Mouse (Mus musculus): Measurements from ENCODE around the gene Nme8. TPM values are rescaled to one million over a fixed set of nuclear protein-coding genes. Genes with fewer than 3 reads are reported as not detected.

The Nme8 gene
- polyA plus RNA-seq, 1 experiment from 2014 or later: 0.14 TPM

DNA sequence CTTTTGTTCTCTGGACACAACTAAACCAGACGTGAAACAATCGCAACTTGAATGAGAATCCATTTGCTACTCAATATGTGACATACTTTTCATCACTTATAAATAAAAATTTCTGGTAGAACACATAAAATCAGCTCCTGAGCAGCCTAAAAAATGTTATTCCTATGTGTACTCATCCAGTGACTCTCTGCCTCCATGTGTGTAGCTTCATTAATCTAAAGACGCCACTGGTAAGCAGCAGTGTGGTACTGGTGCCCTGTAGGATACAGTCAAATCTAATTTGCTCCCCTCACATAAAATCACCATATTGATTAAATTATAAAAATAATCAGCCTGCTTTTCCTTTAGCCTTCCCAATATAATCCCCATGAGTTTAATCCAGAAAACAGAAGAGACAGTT is 84.6 kb downstream of the Nme8 start:
- H3K27ac ChIP-seq (replicated peaks): no peak overlapping the region
- no peak for ATAC-seq (ENCODE audit: low FRiP score, low read depth)

GRCm38 (mm10) chr13:19612348-19612747 is 85.2 kb downstream of the Nme8 start:
- 0 out of 2 replicates have a peak, but pooled peaks cover 6% of the 10 kb centered on the region for H3K4me1 ChIP-seq (replicated peaks)
- ATAC-seq (ENCODE audit: low FRiP score, low read depth): no peak; the same call in 1 of the 2 replicates
- H3K4me2 ChIP-seq: no peak overlapping the region
- no peaks in the 10 kb centered on the region for H3K27me3 ChIP-seq
- H3K9ac ChIP-seq: no peak overlapping the region
- no peak overlapping the region for H3K4me3 ChIP-seq
- no peak overlapping the region for H3K27ac ChIP-seq (replicated peaks)
- 17% methylated on average over 1 of the region's 1 CpGs for whole genome bisulfite sequencing
- H3K36me3 ChIP-seq: no peaks in the 10 kb centered on the region
- no peaks in the 10 kb centered on the region for H3K9me3 ChIP-seq

More for the DNA sequence above, 84.6 kb downstream of the Nme8 start:
- peaks cover 8% of the 10 kb centered on the region for H3K4me1 ChIP-seq (replicated peaks)
- no peaks in the 10 kb centered on the region for H3K27me3 ChIP-seq
- H3K9ac ChIP-seq: no peak overlapping the region
- no peaks in the 10 kb centered on the region for H3K36me3 ChIP-seq
- no peak overlapping the region for H3K4me3 ChIP-seq
- 35% methylated on average over 3 of the region's 3 CpGs for WGBS
- H3K9me3 ChIP-seq: no peaks in the 10 kb centered on the region
- no peak overlapping the region for H3K4me2 ChIP-seq

- Histone ChIP-seq H3K27ac (replicated peaks) (no peak overlapping the region), H3K4me1 (replicated peaks) (0 out of 2 replicates have a peak, but pooled peaks cover 6% of the 10 kb centered on the region), H3K4me2 (no peak overlapping the region), H3K27me3 (no peaks in the 10 kb centered on the region), H3K4me3 (no peak overlapping the region), H3K36me3 (no peaks in the 10 kb centered on the region), H3K9ac (no peak overlapping the region), H3K9me3 (no peaks in the 10 kb centered on the region)
- no peak for ATAC-seq (ENCODE audit: low FRiP score, low read depth)
Observed at GRCm38 (mm10) chr13:19608120-19608519, 89.5 kb downstream of the Nme8 start.

DNA sequence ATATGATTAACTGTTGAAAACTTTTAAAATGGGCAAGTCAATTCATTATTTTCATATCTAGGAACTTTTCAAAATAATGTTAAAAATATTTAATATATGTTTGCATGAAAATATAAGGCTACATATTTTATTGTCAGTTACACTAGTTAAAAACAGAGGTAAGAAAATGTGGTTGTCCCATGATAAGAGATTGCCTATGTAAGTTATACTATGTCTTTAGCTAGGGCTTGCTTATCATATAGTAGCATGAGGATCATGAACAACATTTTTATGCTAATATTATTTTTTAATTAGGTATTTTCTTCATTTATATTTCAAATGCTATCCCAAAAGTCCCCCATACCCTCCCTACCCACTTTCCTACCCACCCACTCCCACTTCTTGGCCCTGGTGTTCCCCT is 92.7 kb downstream of the Nme8 start:
- Histone ChIP-seq H3K4me2 (no peak overlapping the region), H3K9ac (no peak overlapping the region), H3K27ac (replicated peaks) (no peak overlapping the region), H3K27me3 (no peaks in the 10 kb centered on the region), H3K36me3 (no peaks in the 10 kb centered on the region), H3K4me1 (replicated peaks) (no peaks in the 10 kb centered on the region), H3K4me3 (no peak overlapping the region), H3K9me3 (no peaks in the 10 kb centered on the region)
- ATAC-seq (ENCODE audit: low FRiP score, low read depth): no peak

- Histone ChIP-seq H3K4me1 (replicated peaks) (no peaks in the 10 kb centered on the region), H3K9ac (no peak overlapping the region), H3K4me3 (no peak overlapping the region), H3K27ac (replicated peaks) (no peak overlapping the region), H3K36me3 (no peaks in the 10 kb centered on the region), H3K27me3 (no peaks in the 10 kb centered on the region), H3K9me3 (no peaks in the 10 kb centered on the region), H3K4me2 (no peak overlapping the region)
- no peak for ATAC-seq (ENCODE audit: low FRiP score, low read depth)
- 97% methylated on average over 1 of the region's 1 CpGs for WGBS
Observed at GRCm38 (mm10) chr13:19603719-19604118, 93.9 kb downstream of the Nme8 start.

DNA sequence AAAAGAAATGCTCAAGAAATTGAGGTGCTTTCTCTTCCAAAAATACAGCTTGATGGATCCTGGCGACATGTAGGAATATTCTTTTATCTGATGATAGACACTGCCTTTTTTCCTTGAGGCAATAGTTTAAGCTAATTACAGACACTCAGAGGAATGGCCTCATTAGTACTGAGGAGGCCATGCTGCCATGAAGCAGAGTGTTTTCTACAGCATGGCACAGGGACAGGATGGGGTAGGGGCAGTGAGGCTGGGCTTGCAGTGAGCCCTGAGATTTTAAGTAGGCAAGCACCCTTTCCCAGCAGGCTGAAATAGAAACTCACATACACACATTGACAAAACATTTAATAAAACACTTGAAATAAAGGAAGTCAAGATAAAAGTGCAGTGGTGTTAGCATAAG is 95.1 kb downstream of the Nme8 start:
- Histone ChIP-seq H3K4me2 (no peak overlapping the region), H3K9ac (no peak overlapping the region), H3K36me3 (no peaks in the 10 kb centered on the region), H3K4me1 (replicated peaks) (no peaks in the 10 kb centered on the region), H3K4me3 (no peak overlapping the region), H3K27me3 (no peaks in the 10 kb centered on the region), H3K9me3 (no peaks in the 10 kb centered on the region), H3K27ac (replicated peaks) (no peak overlapping the region)
- WGBS: 81% methylated on average over 1 of the region's 1 CpGs
- ATAC-seq (ENCODE audit: low FRiP score, low read depth): no peak

DNA sequence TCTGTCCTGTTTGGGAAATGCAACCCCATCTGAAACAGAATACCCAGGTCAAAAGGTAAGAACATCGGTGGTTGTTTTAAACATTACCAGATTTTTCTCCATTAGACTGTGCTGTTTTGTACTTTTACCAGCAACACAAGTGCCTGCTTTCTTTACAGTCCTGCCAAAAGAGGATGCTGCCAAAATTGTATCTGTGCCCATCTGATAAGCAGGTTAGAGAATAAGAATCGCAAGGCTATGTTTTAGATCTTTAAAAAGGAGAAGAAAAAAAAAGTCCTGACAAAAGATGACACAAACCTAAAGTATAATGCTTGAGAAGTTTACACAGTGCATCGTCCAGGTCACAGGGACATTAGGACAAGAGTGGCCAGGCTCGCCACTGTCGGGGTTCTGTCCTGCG is 98.4 kb downstream of the Nme8 start:
- Histone ChIP-seq H3K27ac (replicated peaks) (no peak overlapping the region), H3K4me1 (replicated peaks) (no peaks in the 10 kb centered on the region), H3K27me3 (no peaks in the 10 kb centered on the region), H3K9ac (no peak overlapping the region), H3K36me3 (no peaks in the 10 kb centered on the region), H3K9me3 (no peaks in the 10 kb centered on the region), H3K4me2 (no peak overlapping the region), H3K4me3 (no peak overlapping the region)
- WGBS: 89% methylated on average over 6 of the region's 6 CpGs
- ATAC-seq (ENCODE audit: low FRiP score, low read depth): no peak

- H3K27me3 ChIP-seq: no peaks in the 10 kb centered on the region
- no peak overlapping the region for H3K4me2 ChIP-seq
- H3K9me3 ChIP-seq: no peaks in the 10 kb centered on the region
- WGBS: 95% methylated on average over 1 of the region's 1 CpGs
- no peak overlapping the region for H3K9ac ChIP-seq
- ATAC-seq (ENCODE audit: low FRiP score, low read depth): no peak
- H3K4me3 ChIP-seq: no peak overlapping the region
- no peak overlapping the region for H3K27ac ChIP-seq (replicated peaks)
- peaks cover 3% of the 10 kb centered on the region; the same call in 1 of the 2 replicates for H3K36me3 ChIP-seq
- no peaks in the 10 kb centered on the region for H3K4me1 ChIP-seq (replicated peaks)
Observed at GRCm38 (mm10) chr13:19595141-19595540, 102.5 kb downstream of the Nme8 start.

Other genes with a start within 250 kb of the Nme8 start
- gene Epdr1, start 77.9 kb downstream of the Nme8 start, polyA plus RNA-seq (2015; fragmentation: Nextera tagmentation; extraction: Ambion mirVana): 27.4 and 30.1 TPM in 2 replicates
- 3.1 and 4.9 TPM in 2 replicates for gene Sfrp4, start 74.7 kb downstream of the Nme8 start, polyA plus RNA-seq (2015; fragmentation: Nextera tagmentation; extraction: Ambion mirVana)
- 0.24 TPM in 1 of 2 replicates, not detected in the other for gene Gpr141, start 126.5 kb upstream of the Nme8 start, polyA plus RNA-seq (2015; fragmentation: Nextera tagmentation; extraction: Ambion mirVana)

Measured in hindbrain, embryonic 15.5 days (tissue).